Mouse (Mus musculus) lung, postnatal 25 days (tissue): ENCODE results near the gene Gm11444.

ENCODE experiments used
- DNase-seq: peaks from one replicate; pipeline ENCODE4 v3.0.0; 2022; ENCODE audit warnings: low spot score

Gm11444 gene

DNA sequence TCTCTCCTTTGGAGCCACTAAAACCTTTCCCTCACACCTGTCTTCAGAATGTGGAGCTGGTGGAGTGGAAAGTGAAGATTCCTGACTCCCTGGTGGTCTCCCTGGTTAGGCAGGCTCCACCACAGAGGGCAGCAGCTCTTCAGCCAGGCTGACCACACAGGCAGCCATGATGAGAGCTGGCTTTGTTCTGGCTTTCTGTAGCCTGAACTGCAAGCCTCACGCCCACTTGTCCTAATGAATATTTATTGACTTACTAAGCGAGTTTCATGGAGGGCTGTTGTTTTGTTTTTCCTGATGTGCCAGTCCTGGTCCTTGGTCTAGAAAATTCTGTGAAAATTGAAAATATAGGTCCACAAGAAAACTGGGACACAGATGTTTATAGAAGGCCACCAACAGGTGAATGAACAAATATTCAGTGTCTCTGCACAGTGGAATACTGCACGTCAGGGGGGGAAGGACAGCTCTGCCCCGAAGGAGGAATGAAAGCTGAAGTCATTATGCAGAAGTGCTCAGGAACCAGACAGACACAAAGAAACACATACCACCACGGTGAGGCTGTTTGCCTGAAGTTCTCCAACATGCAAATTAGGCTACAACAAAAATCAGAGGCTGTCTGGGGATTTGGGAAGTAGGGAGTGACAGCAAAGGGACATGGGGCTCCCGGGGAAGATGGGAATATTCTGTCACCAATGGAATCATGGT lies 8.0 kb upstream of the Gm11444 start:
- DNase-seq = no peak

GRCm38 (mm10) chr11:85850758-85851157 lies 625 bp upstream of the Gm11444 start:
- DNase-seq = no peak

GRCm38 (mm10) chr11:85849037-85849436 lies 1.1 kb downstream of the Gm11444 start:
- DNase-seq = peak; percentile 87

DNA sequence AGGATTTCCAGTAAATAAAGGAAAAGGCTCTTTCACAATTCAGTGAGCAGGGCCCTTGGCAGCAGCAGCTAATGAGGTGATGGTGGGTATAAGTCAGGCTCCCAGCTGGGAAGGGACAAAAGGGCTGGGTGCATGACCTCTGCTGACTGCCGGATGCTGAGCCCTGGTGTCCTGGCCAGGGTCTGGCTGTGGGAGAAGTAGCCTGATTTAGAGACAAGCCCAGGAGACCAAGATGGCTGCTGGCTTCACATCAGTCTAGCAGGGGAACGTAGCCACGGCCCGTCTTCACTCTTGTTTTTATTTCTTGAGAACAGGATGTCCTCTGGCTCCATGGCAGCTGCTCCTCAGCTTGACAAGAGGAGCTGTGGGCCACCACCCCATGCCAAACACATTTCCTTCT lies 3.6 kb downstream of the Gm11444 start:
- peak; percentile 83 for DNase-seq

- DNase-seq = peak; percentile 76
Observed at GRCm38 (mm10) chr11:85845921-85846320, 4.2 kb downstream of the Gm11444 start.

GRCm38 (mm10) chr11:85844971-85845370 lies 5.2 kb downstream of the Gm11444 start:
- DNase-seq = no peak

DNA sequence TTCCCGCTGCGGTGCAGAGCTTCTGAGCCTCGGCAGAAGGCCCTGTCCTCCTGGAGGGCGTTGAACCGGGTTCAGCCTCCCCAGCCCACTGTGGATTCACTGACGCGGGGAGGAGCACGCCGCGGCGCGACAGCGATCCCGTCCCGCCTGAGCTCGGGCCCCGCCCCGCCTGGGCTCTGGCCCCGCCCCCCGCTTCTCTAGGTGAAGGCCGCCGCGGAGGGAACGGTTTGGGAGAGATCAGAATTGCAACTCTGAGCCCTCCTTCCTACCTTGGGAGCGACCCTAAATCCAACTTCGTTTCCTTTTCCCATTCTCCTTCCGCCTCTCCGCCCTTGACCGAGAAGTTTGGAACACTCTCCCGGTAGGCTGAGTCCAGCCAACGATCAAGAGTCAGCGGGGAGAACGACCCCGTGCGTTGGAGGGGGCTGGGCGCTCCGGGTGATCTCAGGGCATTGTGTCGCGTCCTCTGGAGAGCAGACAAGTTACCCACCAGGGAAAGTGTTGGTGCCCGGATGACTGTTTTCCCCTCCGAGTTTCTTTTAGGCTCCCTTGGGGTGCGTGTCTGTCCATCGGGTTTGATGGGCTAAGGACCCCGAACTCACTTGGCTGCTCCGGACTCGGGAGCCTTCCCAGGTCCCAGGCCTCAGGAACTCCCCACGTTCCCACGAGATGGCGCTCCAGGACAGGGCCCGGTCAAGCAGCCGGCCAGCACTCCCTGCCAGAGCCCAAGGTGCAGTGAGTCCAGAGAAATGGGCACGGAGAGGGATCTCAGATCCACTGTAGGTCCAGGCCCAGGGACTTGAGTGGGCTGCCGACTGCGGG lies 5.8 kb downstream of the Gm11444 start:
- peak; percentile 91 for DNase-seq

GRCm38 (mm10) chr11:85843347-85843692 lies 6.8 kb downstream of the Gm11444 start:
- peak; percentile 82 for DNase-seq

GRCm38 (mm10) chr11:85842596-85843346 lies 7.4 kb downstream of the Gm11444 start:
- no peak for DNase-seq

DNA sequence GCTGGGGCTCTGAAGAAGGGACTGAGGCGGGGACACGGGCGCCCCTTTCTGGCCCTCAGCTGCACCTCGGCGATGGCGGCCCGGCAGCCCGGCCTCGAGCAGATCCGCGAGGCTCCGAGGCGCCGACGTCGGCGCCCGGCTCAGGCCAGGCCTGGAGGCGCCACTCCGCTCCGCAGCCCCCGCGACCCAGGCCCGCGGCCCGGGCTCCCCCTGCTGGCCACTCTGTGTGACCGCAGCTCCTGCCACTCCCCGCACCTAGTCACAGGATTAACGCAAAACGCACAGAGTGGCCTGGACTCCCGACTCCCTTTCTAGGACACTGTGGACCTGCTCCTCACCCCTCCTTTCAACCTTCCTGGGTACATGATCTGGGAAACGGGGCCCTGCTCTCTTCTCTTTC lies 8.2 kb downstream of the Gm11444 start:
- peak; percentile 60 for DNase-seq

GRCm38 (mm10) chr11:85841211-85841681 lies 8.9 kb downstream of the Gm11444 start:
- DNase-seq = no peak

GRCm38 (mm10) chr11:85840803-85841145 lies 9.4 kb downstream of the Gm11444 start:
- DNase-seq = no peak

DNA sequence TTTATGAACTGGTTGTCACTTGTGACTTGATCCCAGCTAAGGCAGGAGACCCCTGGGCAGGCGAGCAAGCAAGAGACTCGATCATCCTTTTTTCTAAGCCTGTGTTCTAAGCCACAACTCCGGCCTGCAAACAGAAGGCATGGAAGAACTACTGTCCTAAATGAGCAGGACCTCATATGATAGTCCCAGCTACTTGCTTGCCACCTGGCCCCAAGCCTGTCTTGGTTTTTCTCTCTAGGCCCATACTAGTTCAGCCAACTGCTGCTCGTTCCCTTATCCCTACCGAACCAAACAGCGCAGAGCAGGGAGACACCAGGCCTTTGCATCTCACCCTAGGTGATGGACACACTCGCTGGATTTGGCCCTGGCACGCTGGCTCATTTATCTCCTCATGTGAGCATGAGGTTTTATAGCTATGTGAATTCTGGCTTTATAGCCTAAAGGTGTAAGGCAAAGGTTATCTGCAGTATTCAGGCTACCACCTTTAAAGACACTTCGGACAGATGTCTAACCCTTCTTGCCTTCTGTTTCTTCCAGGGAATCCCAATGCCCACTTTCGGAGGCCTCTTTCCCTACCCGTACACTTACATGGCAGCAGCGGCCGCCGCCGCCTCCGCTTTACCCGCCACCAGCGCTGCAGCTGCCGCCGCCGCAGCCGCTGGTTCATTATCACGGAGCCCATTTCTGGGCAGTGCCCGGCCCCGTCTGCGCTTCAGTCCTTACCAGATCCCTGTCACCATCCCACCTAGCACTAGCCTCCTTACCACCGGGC lies 9.9 kb downstream of the Gm11444 start:
- no peak for DNase-seq

DNA sequence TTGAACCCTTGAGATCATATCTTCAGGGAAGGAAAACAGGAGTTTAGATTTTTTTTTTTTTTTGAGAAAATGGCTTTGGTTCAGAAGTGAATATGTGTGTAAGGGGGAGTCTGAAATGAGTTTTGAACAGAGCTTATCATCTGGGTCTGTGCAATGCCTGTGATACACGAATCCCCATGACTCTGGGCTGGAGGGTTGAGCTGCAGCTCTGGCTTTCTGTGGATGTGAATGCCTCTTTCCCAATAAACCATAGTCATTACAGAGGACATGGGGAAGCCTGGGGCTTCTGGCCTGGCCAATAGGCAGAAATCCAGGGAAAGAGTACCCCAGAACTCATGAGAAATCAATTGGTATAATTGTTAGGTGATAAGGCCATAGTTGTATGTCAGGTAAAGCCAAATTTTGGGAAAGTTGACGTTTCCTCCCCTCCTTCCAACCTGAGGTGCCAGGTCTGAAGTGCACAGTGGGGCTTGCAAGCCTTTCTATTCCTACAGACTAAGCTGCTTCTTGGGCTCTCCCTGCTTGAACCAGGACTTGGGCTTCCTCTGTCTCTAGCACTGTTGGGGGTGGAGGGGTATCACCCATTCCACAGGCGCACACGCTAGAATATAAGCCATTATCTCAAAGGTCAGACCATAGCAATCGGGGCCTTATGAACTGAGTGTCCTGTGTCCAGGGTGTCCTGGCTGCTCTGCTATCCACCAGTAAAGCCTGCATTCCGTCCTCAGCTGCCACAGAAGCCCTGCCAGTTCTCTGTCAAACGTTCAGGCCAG lies 10.7 kb downstream of the Gm11444 start:
- no peak for DNase-seq

GRCm38 (mm10) chr11:85838424-85839257 lies 11.5 kb downstream of the Gm11444 start:
- DNase-seq = no peak

DNA sequence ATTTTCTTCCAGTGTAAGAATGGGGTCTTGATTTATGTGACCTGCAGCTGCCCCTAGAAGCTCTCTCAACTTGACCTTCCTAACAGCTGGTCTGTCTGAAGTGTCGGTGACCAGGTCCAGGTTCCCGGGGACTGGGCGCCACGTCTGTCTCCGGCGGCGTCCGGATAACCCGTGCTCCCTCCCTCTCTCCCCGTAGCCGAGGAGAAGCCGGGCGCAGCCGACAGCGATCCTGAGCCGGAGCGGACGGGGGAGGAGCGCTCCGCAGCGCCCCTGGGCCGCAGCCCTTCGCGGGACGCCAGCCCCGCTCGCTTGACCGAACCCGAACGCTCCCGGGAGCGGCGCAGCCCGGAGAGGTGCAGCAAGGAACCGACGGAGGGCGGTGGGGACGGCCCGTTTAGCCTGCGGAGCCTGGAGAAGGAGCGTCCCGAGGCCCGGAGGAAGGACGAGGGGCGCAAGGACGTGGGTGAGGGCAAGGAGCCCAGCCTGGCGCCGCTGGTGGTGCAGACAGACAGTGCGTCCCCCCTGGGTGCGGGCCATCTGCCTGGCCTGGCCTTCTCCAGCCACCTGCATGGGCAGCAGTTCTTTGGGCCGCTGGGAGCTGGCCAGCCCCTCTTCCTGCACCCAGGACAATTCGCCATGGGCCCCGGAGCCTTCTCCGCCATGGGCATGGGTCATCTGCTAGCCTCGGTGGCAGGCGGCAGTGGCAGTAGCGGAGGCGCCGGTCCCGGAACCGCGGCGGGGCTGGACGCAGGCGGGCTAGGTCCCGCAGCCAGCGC lies 12.3 kb downstream of the Gm11444 start:
- no peak for DNase-seq

DNA sequence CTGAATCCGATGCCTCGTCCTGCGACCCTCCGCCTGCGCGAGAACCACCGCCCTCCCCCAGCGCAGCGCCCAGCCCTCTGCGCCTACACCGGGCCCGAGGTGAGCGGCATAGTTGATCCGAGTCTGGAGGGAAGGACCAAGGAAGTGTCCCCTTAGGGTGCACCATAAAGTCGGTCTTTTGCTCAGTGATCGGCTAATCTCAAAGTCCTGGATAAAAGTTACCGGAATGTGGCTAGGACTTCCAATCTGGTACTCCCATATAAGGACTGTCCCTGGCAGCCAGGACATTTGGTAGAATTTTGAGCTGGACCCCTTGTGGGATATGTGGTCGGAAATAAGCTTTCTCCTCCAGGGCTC lies 12.9 kb downstream of the Gm11444 start:
- no peak for DNase-seq

- DNase-seq = no peak
Observed at GRCm38 (mm10) chr11:85836523-85837290, 13.4 kb downstream of the Gm11444 start.
